Mouse (Mus musculus) midbrain, embryonic 13.5 days (tissue): ENCODE results near the gene Rabgef1. TPM values are rescaled to one million over a fixed set of nuclear protein-coding genes. Genes with fewer than 3 reads are reported as not detected.
A peak's percentile ranks its signal among the peaks of the same experiment; 100 is the strongest.

Experiments used
- ATAC-seq: fragments of 200-750 bp; cut with Nextera tagmentation; 2 replicates; pipeline ENCODE4 v1.8.0; 2017; ENCODE audit warnings: mild to moderate bottlenecking, moderate TSS enrichment, moderate library complexity
- H3K27ac ChIP-seq: fragments of 300-500 bp; sonication (generic); 2 replicates; pipeline ENCODE4 v1.5.1; 2015; ENCODE audit warnings: inconsistent platforms, mild to moderate bottlenecking, moderate library complexity
- H3K27me3 ChIP-seq: fragments of 300-500 bp; sonication (generic); 2 replicates; pipeline ENCODE4 v1.6.1; 2015; ENCODE audit warnings: mild to moderate bottlenecking, inconsistent platforms
- H3K36me3 ChIP-seq: fragments of 300-500 bp; sonication (generic); 2 replicates; pipeline ENCODE4 v1.6.1; 2015; ENCODE audit warnings: mild to moderate bottlenecking, inconsistent platforms
- H3K4me1 ChIP-seq: fragments of 300-500 bp; sonication (generic); replicated peaks from 2 replicates; pipeline ENCODE4 v1.6.1; 2015; ENCODE audit warnings: inconsistent platforms
- H3K4me2 ChIP-seq: fragments of 300-500 bp; sonication (generic); replicated peaks from 2 replicates; pipeline ENCODE4 v1.6.1; 2015; ENCODE audit warnings: moderate library complexity, mild to moderate bottlenecking, inconsistent platforms
- H3K4me3 ChIP-seq: fragments of 300-500 bp; sonication (generic); replicated peaks from 2 replicates; pipeline ENCODE4 v1.5.1; 2015; ENCODE audit warnings: mild to moderate bottlenecking, inconsistent platforms
- H3K9ac ChIP-seq: fragments of 300-500 bp; sonication (generic); replicated peaks from 2 replicates; pipeline ENCODE4 v1.6.1; 2015; ENCODE audit warnings: mild to moderate bottlenecking, inconsistent platforms
- H3K9me3 ChIP-seq: fragments of 300-500 bp; sonication (generic); 2 replicates; pipeline ENCODE4 v1.6.1; 2016; ENCODE audit warnings: mild to moderate bottlenecking, inconsistent platforms
- WGBS: fragments of 180-500 bp; shearing (Covaris S2); methylation state at CpG from one replicate; pipeline ENCODE4 v1.1.7; 2015; 5-methylcytosine and 5-hydroxymethylcytosine counted together
- polyA plus RNA-seq: library from polyadenylated mRNA; unstranded; fragments of >200 nt; fragmentation: Nextera tagmentation; extraction: Ambion mirVana; gene quantifications from 2 replicates; pipeline ENCODE4 v1.2.1, GENCODE M21; 2015

The Rabgef1 gene
- polyA plus RNA-seq, 1 experiment from 2014 or later, result 39.7 TPM

GRCm38 (mm10) chr5:130173012-130173411 lies 1.4 kb downstream of the Rabgef1 start:
- ATAC-seq, result no peak
- H3K36me3 ChIP-seq, result no peaks in the 10 kb centered on the region
- no peak overlapping the region for H3K27ac ChIP-seq
- peak overlapping the region; percentile 87 for H3K4me3 ChIP-seq
- H3K9me3 ChIP-seq, result no peaks in the 10 kb centered on the region
- 88% methylated on average over 4 of the region's 4 CpGs for WGBS
- no peaks in the 10 kb centered on the region for H3K27me3 ChIP-seq
- peak overlapping the region; percentile 85 for H3K4me2 ChIP-seq
- no peak overlapping the region; the same call in 1 of the 2 replicates for H3K9ac ChIP-seq
- peaks cover 32% of the 10 kb centered on the region for H3K4me1 ChIP-seq

GRCm38 (mm10) chr5:130177871-130178270 lies 6.3 kb downstream of the Rabgef1 start:
- Histone ChIP-seq H3K9me3 (no peaks in the 10 kb centered on the region), H3K36me3 (no peaks in the 10 kb centered on the region), H3K4me1 (peaks cover 21% of the 10 kb centered on the region), H3K4me3 (no peak overlapping the region), H3K27ac (no peak overlapping the region), H3K27me3 (no peaks in the 10 kb centered on the region), H3K9ac (no peak overlapping the region), H3K4me2 (no peak overlapping the region)
- 41% methylated on average over 4 of the region's 4 CpGs for WGBS
- no peak for ATAC-seq

GRCm38 (mm10) chr5:130180362-130180761 lies 8.8 kb downstream of the Rabgef1 start:
- 71% methylated on average over 7 of the region's 7 CpGs for WGBS
- Histone ChIP-seq H3K9me3 (no peaks in the 10 kb centered on the region), H3K27ac (no peak overlapping the region), H3K4me1 (peaks cover 6% of the 10 kb centered on the region; the same call in 1 of the 2 replicates), H3K9ac (no peak overlapping the region), H3K4me3 (no peak overlapping the region), H3K4me2 (no peak overlapping the region), H3K36me3 (no peaks in the 10 kb centered on the region), H3K27me3 (no peaks in the 10 kb centered on the region)
- no peak for ATAC-seq

GRCm38 (mm10) chr5:130181740-130182540 lies 10.3 kb downstream of the Rabgef1 start:
- Histone ChIP-seq H3K27ac (no peak overlapping the region), H3K4me3 (no peak overlapping the region), H3K36me3 (no peaks in the 10 kb centered on the region), H3K4me1 (peaks cover 10% of the 10 kb centered on the region), H3K9me3 (no peaks in the 10 kb centered on the region), H3K27me3 (no peaks in the 10 kb centered on the region), H3K4me2 (no peak overlapping the region), H3K9ac (no peak overlapping the region)
- 92% methylated on average over 6 of the region's 6 CpGs for WGBS
- ATAC-seq, result no peak

GRCm38 (mm10) chr5:130182541-130182821 lies 10.9 kb downstream of the Rabgef1 start:
- no peak for ATAC-seq
- Histone ChIP-seq H3K27ac (no peak overlapping the region), H3K36me3 (no peaks in the 10 kb centered on the region), H3K27me3 (no peaks in the 10 kb centered on the region), H3K4me2 (no peak overlapping the region), H3K4me1 (peaks cover 15% of the 10 kb centered on the region), H3K9ac (no peak overlapping the region), H3K9me3 (no peaks in the 10 kb centered on the region), H3K4me3 (no peak overlapping the region)
- WGBS, result 99% methylated on average over 3 of the region's 3 CpGs

GRCm38 (mm10) chr5:130184193-130184856 lies 12.7 kb downstream of the Rabgef1 start:
- WGBS, result 91% methylated on average over 9 of the region's 9 CpGs

GRCm38 (mm10) chr5:130185312-130185711 lies 13.7 kb downstream of the Rabgef1 start:
- Histone ChIP-seq H3K4me2 (no peak overlapping the region), H3K27ac (no peak overlapping the region), H3K9me3 (no peaks in the 10 kb centered on the region), H3K4me3 (no peak overlapping the region), H3K36me3 (peaks cover 18% of the 10 kb centered on the region), H3K27me3 (no peaks in the 10 kb centered on the region), H3K4me1 (peaks cover 14% of the 10 kb centered on the region), H3K9ac (no peak overlapping the region)
- ATAC-seq, result no peak
- WGBS, result 93% methylated on average over 6 of the region's 6 CpGs

More at GRCm38 (mm10) chr5:130184193-130184856, 12.7 kb downstream of the Rabgef1 start:
- H3K4me3 ChIP-seq, result no peak overlapping the region
- no peaks in the 10 kb centered on the region for H3K27me3 ChIP-seq
- H3K27ac ChIP-seq, result no peak overlapping the region
- H3K9ac ChIP-seq, result no peak overlapping the region
- no peak for ATAC-seq
- no peaks in the 10 kb centered on the region for H3K9me3 ChIP-seq
- peaks cover 8% of the 10 kb centered on the region; the same call in 1 of the 2 replicates for H3K36me3 ChIP-seq
- H3K4me2 ChIP-seq, result no peak overlapping the region
- H3K4me1 ChIP-seq, result peaks cover 14% of the 10 kb centered on the region

GRCm38 (mm10) chr5:130187383-130187782 lies 15.8 kb downstream of the Rabgef1 start:
- Histone ChIP-seq H3K9ac (no peak overlapping the region), H3K4me2 (no peak overlapping the region), H3K4me3 (no peak overlapping the region), H3K27ac (no peak overlapping the region), H3K36me3 (peaks cover 38% of the 10 kb centered on the region), H3K4me1 (peaks cover 12% of the 10 kb centered on the region), H3K9me3 (no peaks in the 10 kb centered on the region), H3K27me3 (no peaks in the 10 kb centered on the region)
- 27% methylated on average over 7 of the region's 7 CpGs for WGBS
- no peak for ATAC-seq

- no peak overlapping the region for H3K9ac ChIP-seq
- no peaks in the 10 kb centered on the region for H3K27me3 ChIP-seq
- 93% methylated on average over 6 of the region's 6 CpGs for WGBS
- no peak overlapping the region for H3K4me2 ChIP-seq
- H3K36me3 ChIP-seq, result peaks cover 71% of the 10 kb centered on the region
- no peak for ATAC-seq
- H3K27ac ChIP-seq, result no peak overlapping the region
- no peak overlapping the region for H3K4me3 ChIP-seq
- no peaks in the 10 kb centered on the region for H3K9me3 ChIP-seq
- peaks cover 12% of the 10 kb centered on the region for H3K4me1 ChIP-seq
Observed at GRCm38 (mm10) chr5:130190909-130191308, 19.3 kb downstream of the Rabgef1 start.

GRCm38 (mm10) chr5:130191865-130192264 lies 20.3 kb downstream of the Rabgef1 start:
- Histone ChIP-seq H3K27me3 (no peaks in the 10 kb centered on the region), H3K27ac (no peak overlapping the region), H3K9me3 (no peaks in the 10 kb centered on the region), H3K36me3 (peaks cover 71% of the 10 kb centered on the region), H3K4me1 (peaks cover 9% of the 10 kb centered on the region), H3K4me3 (no peak overlapping the region), H3K4me2 (no peak overlapping the region), H3K9ac (no peak overlapping the region)
- 94% methylated on average over 6 of the region's 6 CpGs for WGBS
- ATAC-seq, result no peak

GRCm38 (mm10) chr5:130192356-130192944 lies 20.9 kb downstream of the Rabgef1 start:
- Histone ChIP-seq H3K4me2 (no peak overlapping the region), H3K4me3 (no peak overlapping the region), H3K9ac (no peak overlapping the region), H3K36me3 (peaks cover 75% of the 10 kb centered on the region), H3K4me1 (peaks cover 3% of the 10 kb centered on the region), H3K27ac (no peak overlapping the region), H3K27me3 (no peaks in the 10 kb centered on the region), H3K9me3 (no peaks in the 10 kb centered on the region)
- 83% methylated on average over 2 of the region's 2 CpGs for WGBS
- ATAC-seq, result no peak

GRCm38 (mm10) chr5:130193760-130194159 lies 22.2 kb downstream of the Rabgef1 start:
- H3K4me2 ChIP-seq, result no peak overlapping the region
- no peak overlapping the region for H3K27ac ChIP-seq
- peaks cover 84% of the 10 kb centered on the region for H3K36me3 ChIP-seq

More at GRCm38 (mm10) chr5:130193760-130194159, 22.2 kb downstream of the Rabgef1 start:
- Histone ChIP-seq H3K9ac (no peak overlapping the region), H3K27me3 (no peaks in the 10 kb centered on the region), H3K4me3 (no peak overlapping the region), H3K9me3 (no peaks in the 10 kb centered on the region), H3K4me1 (no peaks in the 10 kb centered on the region)
- 93% methylated on average over 3 of the region's 3 CpGs for WGBS
- no peak for ATAC-seq
